Mouse (Mus musculus) heart, embryonic 15.5 days (tissue): ENCODE results near the gene Olfr1467. TPM values are rescaled to one million over a fixed set of nuclear protein-coding genes. Genes with fewer than 3 reads are reported as not detected.

ENCODE experiments used
- ATAC-seq: fragments of 200-750 bp; cut with Nextera tagmentation; replicated peaks from 2 replicates; pipeline ENCODE4 v1.8.0; 2017; ENCODE audit warnings: low read depth, moderate TSS enrichment; ENCODE audit not compliant: insufficient number of reproducible peaks, insufficient read depth, low FRiP score
- H3K27ac ChIP-seq: fragments of 300-500 bp; sonication (generic); 2 replicates; pipeline ENCODE4 v1.5.1; 2015; ENCODE audit warnings: mild to moderate bottlenecking, inconsistent platforms
- H3K27me3 ChIP-seq: fragments of 300-500 bp; sonication (generic); 2 replicates; pipeline ENCODE4 v1.6.1; 2015; ENCODE audit warnings: inconsistent platforms
- H3K36me3 ChIP-seq: fragments of 300-500 bp; sonication (generic); 2 replicates; pipeline ENCODE4 v1.6.1; 2015; ENCODE audit warnings: mild to moderate bottlenecking, inconsistent platforms
- H3K4me1 ChIP-seq: fragments of 300-500 bp; sonication (generic); replicated peaks from 2 replicates; pipeline ENCODE4 v1.6.1; 2015; ENCODE audit warnings: inconsistent platforms
- H3K4me2 ChIP-seq: fragments of 300-500 bp; sonication (generic); 2 replicates; pipeline ENCODE4 v1.6.1; 2015; ENCODE audit warnings: inconsistent platforms, mild to moderate bottlenecking, moderate library complexity
- H3K4me3 ChIP-seq: fragments of 300-500 bp; sonication (generic); 2 replicates; pipeline ENCODE4 v1.5.1; 2015; ENCODE audit warnings: mild to moderate bottlenecking, inconsistent platforms
- H3K9ac ChIP-seq: fragments of 300-500 bp; sonication (generic); 2 replicates; pipeline ENCODE4 v1.6.1; 2015; ENCODE audit warnings: mild to moderate bottlenecking, inconsistent platforms
- H3K9me3 ChIP-seq: fragments of 300-500 bp; sonication (generic); replicated peaks from 2 replicates; pipeline ENCODE4 v1.6.1; 2016; ENCODE audit warnings: inconsistent platforms
- WGBS: fragments of 180-500 bp; shearing (Covaris S2); methylation state at CpG from one replicate; pipeline ENCODE4 v1.1.7; 2015; ENCODE audit warnings: mixed read lengths; 5-methylcytosine and 5-hydroxymethylcytosine counted together
- polyA plus RNA-seq: library from polyadenylated mRNA; unstranded; fragments of >200 nt; fragmentation: Nextera tagmentation; extraction: Ambion mirVana; gene quantifications from 2 replicates; pipeline ENCODE4 v1.2.1, GENCODE M21; 2015

Olfr1467 gene
- not detected in 2 replicates for polyA plus RNA-seq

DNA sequence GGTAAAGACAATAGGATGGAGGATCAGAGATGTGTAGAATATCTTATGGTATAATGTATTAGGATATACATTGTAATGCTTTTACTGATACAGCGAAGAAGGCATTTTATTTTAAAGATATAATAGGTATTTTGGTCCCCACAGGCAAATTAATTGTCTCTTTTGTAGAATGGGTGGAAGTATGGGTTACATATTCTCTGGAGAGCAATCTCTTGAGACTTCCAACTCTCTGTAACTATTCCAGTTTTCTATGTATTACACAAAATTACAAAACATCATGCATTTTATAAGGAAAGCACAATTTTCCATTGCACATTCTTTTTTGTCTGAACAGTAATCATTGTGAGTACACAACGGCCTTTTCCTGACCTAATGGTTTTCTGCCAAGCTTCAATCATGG, at the start of gene Olfr1467:
Gene Olfr1467, plus strand, starts transcription at position 301 of the 400 bp plus-strand sequence.
- Histone ChIP-seq H3K36me3 (no peaks in the 10 kb centered on the region), H3K9me3 (no peaks in the 10 kb centered on the region; the same call in 1 of the 2 replicates), H3K4me2 (no peak within 1 kb of the TSS), H3K4me1 (no peaks in the 10 kb centered on the region), H3K27me3 (no peaks in the 10 kb centered on the region), H3K27ac (no peak within 1 kb of the TSS), H3K9ac (no peak within 1 kb of the TSS), H3K4me3 (no peak within 1 kb of the TSS)
- no peak for ATAC-seq
- 55% methylated on average over 2 of the region's 2 CpGs for WGBS

GRCm38 (mm10) chr19:13315441-13315840, 46.6 kb upstream of the Olfr1467 start, which contains the start of gene Olfr1465:
Olfr1465 (minus strand) TSS chr19:13315541.
- Histone ChIP-seq H3K27me3 (no peaks in the 10 kb centered on the region), H3K4me1 (no peaks in the 10 kb centered on the region), H3K9me3 (no peaks in the 10 kb centered on the region), H3K27ac (no peak within 1 kb of the TSS), H3K4me2 (no peak within 1 kb of the TSS), H3K4me3 (no peak within 1 kb of the TSS), H3K36me3 (no peaks in the 10 kb centered on the region), H3K9ac (no peak within 1 kb of the TSS)
- no peak for ATAC-seq

DNA sequence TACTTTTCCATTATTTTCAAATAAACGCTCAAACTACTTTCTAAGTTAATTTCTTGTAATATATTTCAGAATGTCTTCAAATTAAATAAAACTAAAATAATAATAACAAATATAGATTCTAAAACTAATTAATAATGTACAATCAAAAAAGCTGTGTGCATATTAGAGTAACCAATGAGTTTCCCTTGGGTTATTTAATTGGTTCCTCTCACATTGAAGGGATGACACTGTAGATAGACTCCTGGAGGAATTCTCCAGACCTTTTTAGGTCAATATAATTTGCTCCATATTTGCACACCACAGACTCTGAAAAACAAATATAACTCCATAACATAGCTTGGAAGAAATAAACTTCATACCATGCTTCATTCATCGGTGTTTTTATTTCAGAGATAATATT, 23.5 kb upstream of the Olfr1467 start, which contains the start of gene Olfr1466:
Gene Olfr1466, plus strand, starts transcription at position 301 of the 400 bp plus-strand sequence.
- ATAC-seq = no peak
- Histone ChIP-seq H3K36me3 (no peaks in the 10 kb centered on the region), H3K27me3 (no peaks in the 10 kb centered on the region), H3K27ac (no peak within 1 kb of the TSS), H3K4me2 (no peak within 1 kb of the TSS), H3K4me1 (no peaks in the 10 kb centered on the region), H3K9me3 (peaks cover 4% of the 10 kb centered on the region; the same call in 1 of the 2 replicates), H3K9ac (no peak within 1 kb of the TSS), H3K4me3 (no peak within 1 kb of the TSS)
- WGBS = 74% methylated on average over 2 of the region's 2 CpGs

- Histone ChIP-seq H3K27ac (no peak within 1 kb of the TSS), H3K4me3 (no peak within 1 kb of the TSS), H3K27me3 (no peaks in the 10 kb centered on the region), H3K36me3 (no peaks in the 10 kb centered on the region), H3K4me2 (no peak within 1 kb of the TSS), H3K4me1 (no peaks in the 10 kb centered on the region), H3K9ac (no peak within 1 kb of the TSS), H3K9me3 (no peaks in the 10 kb centered on the region)
- WGBS = 62% methylated on average over 2 of the region's 2 CpGs
- no peak for ATAC-seq
These were observed 45.5 kb downstream of the Olfr1467 start, which contains the start of gene Olfr1469 for GRCm38 (mm10) chr19:13407549-13407948. Olfr1469 (plus strand) TSS chr19:13407849.

Other genes starting within 250 kb of the Olfr1467 start
- gene Olfr1459, start 212.7 kb upstream of the Olfr1467 start, polyA plus RNA-seq = not detected in 2 replicates
- not detected in 2 replicates for gene Olfr1461, start 199.2 kb upstream of the Olfr1467 start, polyA plus RNA-seq
- gene Olfr1462, start 176.5 kb upstream of the Olfr1467 start, polyA plus RNA-seq = not detected in 2 replicates
- gene Olfr1463, start 130.9 kb upstream of the Olfr1467 start, polyA plus RNA-seq = not detected in 2 replicates
- gene Olfr1465, start 46.7 kb upstream of the Olfr1467 start, polyA plus RNA-seq = not detected in 2 replicates
- gene Olfr1466, start 23.4 kb upstream of the Olfr1467 start, polyA plus RNA-seq = not detected in 2 replicates
- not detected in 2 replicates for gene Olfr1469, start 45.6 kb downstream of the Olfr1467 start, polyA plus RNA-seq
- not detected in 2 replicates for gene Olfr1471, start 81.2 kb downstream of the Olfr1467 start, polyA plus RNA-seq
- not detected in 2 replicates for gene Olfr1472, start 93.8 kb downstream of the Olfr1467 start, polyA plus RNA-seq
- gene Olfr1474, start 107.3 kb downstream of the Olfr1467 start, polyA plus RNA-seq = not detected in 2 replicates
- gene Olfr1475, start 118.0 kb downstream of the Olfr1467 start, polyA plus RNA-seq = not detected in 2 replicates
- not detected in 2 replicates for gene Olfr1477, start 138.3 kb downstream of the Olfr1467 start, polyA plus RNA-seq
- not detected in 2 replicates for gene Olfr1480, start 165.7 kb downstream of the Olfr1467 start, polyA plus RNA-seq
- gene Olfr1484, start 221.3 kb downstream of the Olfr1467 start, polyA plus RNA-seq = not detected in 2 replicates